Mouse (Mus musculus): Measurements from ENCODE around the gene Gdf9.

GRCm38 (mm10) chr11:53383758-53384428, 46.9 kb upstream of the Gdf9 start:
- TF ChIP-seq TAL1 (IDR thresholded peaks at IDR 0.05; ENCODE audit: low read length) (no peak), GATA1 (IDR thresholded peaks at IDR 0.05; ENCODE audit: low read length) (no peak)

Data from erythroblast, embryonic 14.5 days (primary cell).